Comparison of ENCODE assay signal across 15 mouse cellular contexts in genomic region chr15:84348769-84349168, GRCm38 (mm10). TPM values are rescaled to one million over a fixed set of nuclear protein-coding genes. Genes with fewer than 3 reads are reported as not detected.
A peak's percentile ranks its signal among the peaks of the same experiment; 100 is the strongest.
DNase-seq lines count a peak whose midpoint lies in the region; ATAC-seq and TF ChIP-seq lines count a peak whose summit lies in the region.
"Had no signal": no experiment of that assay in that cellular context is flagged by ENCODE, and none has a peak within 500 bp of the region (broad histone marks: within the 10 kb centered on the region; RNA-seq: fewer than 3 reads in every experiment).

No protein-coding gene starts in this region.

- no peak for TF ChIP-seq EP300 in MEL (IDR thresholded peaks at IDR 0.05; ENCODE audit: low read depth in 1 of 2, low read length in 2 of 2)

- 95% methylated on average over 4 of the region's 4 CpGs for WGBS in hindbrain, postnatal 0 days
- 95% methylated on average over 4 of the region's 4 CpGs for WGBS in hindbrain, embryonic 13.5 days
- 93% methylated on average over 4 of the region's 4 CpGs for WGBS in midbrain, embryonic 11.5 days
- WGBS in midbrain, embryonic 13.5 days: 97% methylated on average over 4 of the region's 4 CpGs
- WGBS in small intestine, adult 2 months: 94% methylated on average over 4 of the region's 4 CpGs
- over 99% methylated on average over 4 of the region's 4 CpGs for WGBS in thymus, adult 2 months

- no peak; the same call in 1 of the 2 replicates for TF ChIP-seq RAD21 in MEL (IDR thresholded peaks at IDR 0.05; ENCODE audit: low read depth, low read length)

- no peak overlapping the region for H3K27ac ChIP-seq in hindbrain, postnatal 0 days
- H3K27ac ChIP-seq in hindbrain, embryonic 13.5 days: no peak overlapping the region
- no peak overlapping the region for H3K27ac ChIP-seq in midbrain, embryonic 11.5 days (ENCODE audit: low read depth, low read length)
- H3K27ac ChIP-seq in midbrain, embryonic 13.5 days: no peak overlapping the region
- H3K27ac ChIP-seq in MEL (ENCODE audit: control insufficient read depth, low read depth, low read length): no peak overlapping the region
- H3K27ac ChIP-seq in small intestine, adult 2 months (ENCODE audit: insufficient read depth, low read depth, low read length): no peak overlapping the region
- no peak overlapping the region for H3K27ac ChIP-seq in thymus, adult 2 months (ENCODE audit: control insufficient read depth, insufficient read depth, low read length)
- H3K27ac ChIP-seq: limb, embryonic 15.5 days had no signal

- no peak overlapping the region for H3K9ac ChIP-seq in hindbrain, postnatal 0 days (replicated peaks; ENCODE audit: low read length)
- no peak overlapping the region for H3K9ac ChIP-seq in hindbrain, embryonic 13.5 days
- no peak overlapping the region for H3K9ac ChIP-seq in midbrain, embryonic 11.5 days (ENCODE audit: low read length)
- no peak overlapping the region for H3K9ac ChIP-seq in midbrain, embryonic 13.5 days (replicated peaks)
- no peak overlapping the region for H3K9ac ChIP-seq in MEL (ENCODE audit: control insufficient read depth, low read depth, low read length, poor library complexity, severe bottlenecking)
- H3K9ac ChIP-seq: limb, embryonic 15.5 days had no signal

- H3K4me1 ChIP-seq in hindbrain, postnatal 0 days (ENCODE audit: insufficient read depth, low read length): peaks cover 11% of the 10 kb centered on the region
- H3K4me1 ChIP-seq in hindbrain, embryonic 13.5 days (replicated peaks): peaks cover 44% of the 10 kb centered on the region
- H3K4me1 ChIP-seq in midbrain, embryonic 11.5 days (ENCODE audit: control insufficient read depth, insufficient read depth, low read length): no peaks in the 10 kb centered on the region; the same call in 1 of the 2 replicates
- H3K4me1 ChIP-seq in midbrain, embryonic 13.5 days (replicated peaks): peaks cover 39% of the 10 kb centered on the region
- no peaks in the 10 kb centered on the region for H3K4me1 ChIP-seq in MEL (ENCODE audit: control insufficient read depth in 1 of 2, insufficient read depth in 2 of 2, low read length in 2 of 2)
- H3K4me1 ChIP-seq in small intestine, adult 2 months (ENCODE audit: control insufficient read depth, insufficient read depth, insufficient read length, low read length): no peaks in the 10 kb centered on the region
- H3K4me1 ChIP-seq in thymus, adult 2 months (replicated peaks; ENCODE audit: control insufficient read depth, insufficient read depth, low read length): peaks cover 10% of the 10 kb centered on the region

- H3K36me3 ChIP-seq in hindbrain, postnatal 0 days (ENCODE audit: insufficient read depth, low read length): no peaks in the 10 kb centered on the region
- no peaks in the 10 kb centered on the region for H3K36me3 ChIP-seq in hindbrain, embryonic 13.5 days
- H3K36me3 ChIP-seq in midbrain, embryonic 11.5 days (ENCODE audit: control insufficient read depth, insufficient read depth, low read length): no peaks in the 10 kb centered on the region
- no peaks in the 10 kb centered on the region for H3K36me3 ChIP-seq in midbrain, embryonic 13.5 days
- H3K36me3 ChIP-seq in MEL (ENCODE audit: control insufficient read depth in 1 of 2, insufficient read depth in 2 of 2, low read length in 2 of 2): no peaks in the 10 kb centered on the region; a peak in 1 of 4 replicates
- H3K36me3 ChIP-seq in small intestine, adult 2 months (ENCODE audit: control insufficient read depth, insufficient read depth, low read length): no peaks in the 10 kb centered on the region
- H3K36me3 ChIP-seq in thymus, adult 2 months (ENCODE audit: control insufficient read depth, insufficient read depth, low read length): peaks cover 8% of the 10 kb centered on the region
- H3K36me3 ChIP-seq: limb, embryonic 15.5 days had no signal

- H3K4me3 ChIP-seq in hindbrain, postnatal 0 days (ENCODE audit: low read length): no peak overlapping the region
- no peak overlapping the region for H3K4me3 ChIP-seq in hindbrain, embryonic 13.5 days
- H3K4me3 ChIP-seq in midbrain, embryonic 11.5 days (ENCODE audit: low read depth, low read length): no peak overlapping the region
- no peak overlapping the region for H3K4me3 ChIP-seq in midbrain, embryonic 13.5 days (replicated peaks)
- no peak overlapping the region for H3K4me3 ChIP-seq in MEL (ENCODE audit: control insufficient read depth in 1 of 2, insufficient read depth in 1 of 2, low read depth in 2 of 2, low read length in 2 of 2)
- no peak overlapping the region for H3K4me3 ChIP-seq in small intestine, adult 2 months (ENCODE audit: low read depth, low read length)
- H3K4me3 ChIP-seq in thymus, adult 2 months (ENCODE audit: control insufficient read depth, insufficient read depth, low read length): no peak overlapping the region
- H3K4me3 ChIP-seq: limb, embryonic 15.5 days had no signal

- H3K27me3 ChIP-seq in hindbrain, postnatal 0 days (ENCODE audit: insufficient read depth, low read length): no peaks in the 10 kb centered on the region
- H3K27me3 ChIP-seq in hindbrain, embryonic 13.5 days: no peaks in the 10 kb centered on the region
- H3K27me3 ChIP-seq in midbrain, embryonic 11.5 days (ENCODE audit: control insufficient read depth, insufficient read depth, low read length): no peaks in the 10 kb centered on the region
- no peaks in the 10 kb centered on the region for H3K27me3 ChIP-seq in midbrain, embryonic 13.5 days
- no peaks in the 10 kb centered on the region for H3K27me3 ChIP-seq in MEL (ENCODE audit: control insufficient read depth in 1 of 2, insufficient read depth in 2 of 2, low read length in 2 of 2)
- no peaks in the 10 kb centered on the region for H3K27me3 ChIP-seq in small intestine, adult 2 months (ENCODE audit: control insufficient read depth, insufficient read depth, low read length)
- no peaks in the 10 kb centered on the region for H3K27me3 ChIP-seq in thymus, adult 2 months (ENCODE audit: control insufficient read depth, insufficient read depth, low read length)
- H3K27me3 ChIP-seq: limb, embryonic 15.5 days had no signal

- H3K9me3 ChIP-seq in hindbrain, postnatal 0 days (ENCODE audit: low read length): no peaks in the 10 kb centered on the region
- no peaks in the 10 kb centered on the region for H3K9me3 ChIP-seq in hindbrain, embryonic 13.5 days
- H3K9me3 ChIP-seq in midbrain, embryonic 11.5 days (ENCODE audit: control insufficient read depth, low read length): no peaks in the 10 kb centered on the region
- H3K9me3 ChIP-seq in midbrain, embryonic 13.5 days: no peaks in the 10 kb centered on the region
- H3K9me3 ChIP-seq in MEL (replicated peaks; ENCODE audit: insufficient read depth, low read length): no peaks in the 10 kb centered on the region
- H3K9me3 ChIP-seq: limb, embryonic 15.5 days had no signal

- H3K4me2 ChIP-seq in hindbrain, postnatal 0 days (ENCODE audit: low read depth, low read length): no peak overlapping the region
- H3K4me2 ChIP-seq in hindbrain, embryonic 13.5 days: no peak overlapping the region
- no peak overlapping the region for H3K4me2 ChIP-seq in midbrain, embryonic 11.5 days
- no peak overlapping the region for H3K4me2 ChIP-seq in midbrain, embryonic 13.5 days (replicated peaks)
- H3K4me2 ChIP-seq: limb, embryonic 15.5 days had no signal

- no peak for TF ChIP-seq POLR2A in MEL (IDR thresholded peaks at IDR 0.05; ENCODE audit: control insufficient read depth in 1 of 2, insufficient read depth in 1 of 2, low read depth in 1 of 2, low read length in 2 of 2, poor library complexity in 1 of 2)
- no peak for TF ChIP-seq POLR2A in small intestine, adult 2 months (IDR thresholded peaks at IDR 0.05; ENCODE audit: low read depth, low read length)
- no peak for TF ChIP-seq POLR2A in thymus, adult 2 months (IDR thresholded peaks at IDR 0.05; ENCODE audit: control insufficient read depth, extremely low read depth, insufficient read depth, low read length, poor library complexity)

- no peak for ATAC-seq in hindbrain, postnatal 0 days
- ATAC-seq in hindbrain, embryonic 13.5 days (ENCODE audit: low FRiP score): no peak
- ATAC-seq in midbrain, embryonic 11.5 days (ENCODE audit: low FRiP score): no peak
- ATAC-seq in midbrain, embryonic 13.5 days: no peak
- ATAC-seq: inflammation-experienced regulatory T-cells, adult 6 months had no signal

- no peak for DNase-seq in hindbrain, postnatal 0 days (ENCODE audit: low spot score)
- DNase-seq in midbrain, embryonic 11.5 days (ENCODE audit: low spot score, missing footprints): peak; percentile 49
- peak; percentile 17 for DNase-seq in MEL (ENCODE audit: low read depth, low spot score)
- DNase-seq in thymus, adult 2 months: no peak
- no peak for DNase-seq in ovary, postnatal 10 days (ENCODE audit: low spot score)
- DNase-seq: adrenal gland, postnatal 25 days; cerebellum, adult 11 months; heart, adult 11 months; heart, postnatal 10 days; kidney, postnatal 25 days had no signal

- no peaks in the 10 kb centered on the region for H3K79me2 ChIP-seq in MEL (ENCODE audit: control insufficient read depth, insufficient read depth, low read length, poor library complexity)

- peak; percentile 45 for TF ChIP-seq CTCF in hindbrain, postnatal 0 days (IDR thresholded peaks at IDR 0.05; ENCODE audit: low read depth)
- peak; percentile 50 to 67 (median 51) for TF ChIP-seq CTCF in MEL (IDR thresholded peaks at IDR 0.05 in 2 of 3, conservative IDR thresholded peaks at IDR 0.05 in 1 of 3; ENCODE audit: control insufficient read depth in 1 of 3, insufficient read depth in 1 of 3, low read depth in 2 of 3, low read length in 3 of 3, poor library complexity in 1 of 3, severe bottlenecking in 1 of 3)
- TF ChIP-seq CTCF in small intestine, adult 2 months (IDR thresholded peaks at IDR 0.05; ENCODE audit: extremely low read depth, insufficient read length, insufficient replicate concordance, low read depth, low read length): peak; percentile 44; the same call in 1 of the 2 replicates
- TF ChIP-seq CTCF in thymus, adult 2 months (IDR thresholded peaks at IDR 0.05; ENCODE audit: borderline replicate concordance, control insufficient read depth, extremely low read depth, insufficient read depth, low read length, poor library complexity): no peak

TF ChIP-seq in MEL, 35 proteins besides CTCF, POLR2A, EP300 and RAD21:
- TF ChIP-seq SMC3 (IDR thresholded peaks at IDR 0.05; ENCODE audit: low read depth, low read length): 0 out of 2 replicates have a peak, but pooled peaks have one; percentile 21
- TF ChIP-seq KAT2A (conservative IDR thresholded peaks at IDR 0.05; ENCODE audit: low read depth, low read length): no peak

RNA-seq across cellular contexts. Expression of gene Parvg, which starts 24.9 kb away (rescaled TPM):
- 1.1 and 1.4 TPM in 2 replicates for total RNA-seq in hindbrain, postnatal 0 days (2014; rRNA removed)
- polyA plus RNA-seq in hindbrain, postnatal 0 days (2015; fragmentation: Nextera tagmentation; extraction: Ambion mirVana): 1.8 and 1.9 TPM in 2 replicates
- polyA plus RNA-seq in hindbrain, embryonic 13.5 days (2015; fragmentation: Nextera tagmentation; extraction: Ambion mirVana): 0.92 and 1.1 TPM in 2 replicates
- polyA plus RNA-seq in midbrain, embryonic 11.5 days (2014; fragmentation: Nextera tagmentation; extraction: Ambion mirVana): 0.63 and 1.2 TPM in 2 replicates
- 0.59 and 0.78 TPM in 2 replicates for polyA plus RNA-seq in midbrain, embryonic 13.5 days (2015; fragmentation: Nextera tagmentation; extraction: Ambion mirVana)
- total RNA-seq in MEL (2012; rRNA removed): 58.8 and 67.5 TPM in 2 replicates
- 100 to 1,000 TPM in 1 of 2 experiments, not detected in 1; 142 TPM for polyA plus RNA-seq in MEL (2012; ENCODE audit: insufficient read depth in 1 of 2, insufficient read length in 2 of 2, low read depth in 1 of 2, low replicate concordance in 2 of 2, missing spikeins in 1 of 2)
- polyA plus RNA-seq in small intestine, adult 2 months (2012; rRNA removed): 2.1 and 4.8 TPM in 2 replicates
- polyA plus RNA-seq in thymus, adult 2 months (2012; rRNA removed): 183 and 185 TPM in 2 replicates

Comparison
In these comparisons a context has a peak if more than half of its experiments do, and no peak if none do; other contexts are left out.
1. DNase-seq: peak in midbrain, embryonic 11.5 days (single experiment) and MEL (single experiment); none in hindbrain, postnatal 0 days (single experiment), thymus, adult 2 months (single experiment) and ovary, postnatal 10 days (single experiment).